Mouse (Mus musculus) forebrain, embryonic 15.5 days (tissue): ENCODE data around the gene Car1. TPM values are rescaled to one million over a fixed set of nuclear protein-coding genes. Genes with fewer than 3 reads are reported as not detected.
"Not testable (repeated sequence)": the region's sequence is repeated elsewhere in the genome, so short reads cannot be mapped to it uniquely, and the experiment has no call there.

ENCODE experiments used
- ATAC-seq: fragments of 200-750 bp; cut with Nextera tagmentation; replicated peaks from 2 replicates; pipeline ENCODE4 v1.8.0; 2017; ENCODE audit warnings: mild to moderate bottlenecking, moderate TSS enrichment, moderate library complexity
- H3K27ac ChIP-seq: fragments of 300-500 bp; sonication (generic); replicated peaks from 2 replicates; pipeline ENCODE4 v1.5.1; 2015; ENCODE audit warnings: mild to moderate bottlenecking, inconsistent platforms
- H3K27me3 ChIP-seq: fragments of 300-500 bp; sonication (generic); 2 replicates; pipeline ENCODE4 v1.6.1; 2015; ENCODE audit warnings: inconsistent platforms
- H3K36me3 ChIP-seq: fragments of 300-500 bp; sonication (generic); 2 replicates; pipeline ENCODE4 v1.6.1; 2015; ENCODE audit warnings: mild to moderate bottlenecking, inconsistent platforms
- H3K4me1 ChIP-seq: fragments of 300-500 bp; sonication (generic); 2 replicates; pipeline ENCODE4 v1.6.1; 2015; ENCODE audit warnings: inconsistent platforms
- H3K4me2 ChIP-seq: fragments of 300-500 bp; sonication (generic); replicated peaks from 2 replicates; pipeline ENCODE4 v1.6.1; 2015; ENCODE audit warnings: mild to moderate bottlenecking, inconsistent platforms
- H3K4me3 ChIP-seq: fragments of 300-500 bp; sonication (generic); 2 replicates; pipeline ENCODE4 v1.5.1; 2015; ENCODE audit warnings: mild to moderate bottlenecking, inconsistent platforms
- H3K9ac ChIP-seq: fragments of 300-500 bp; sonication (generic); replicated peaks from 2 replicates; pipeline ENCODE4 v1.6.1; 2015; ENCODE audit warnings: mild to moderate bottlenecking, inconsistent platforms
- H3K9me3 ChIP-seq: fragments of 300-500 bp; sonication (generic); 2 replicates; pipeline ENCODE4 v1.6.1; 2016; ENCODE audit warnings: inconsistent platforms
- WGBS: fragments of 180-500 bp; shearing (Covaris S2); methylation state at CpG from one replicate; pipeline ENCODE4 v1.1.7; 2015; ENCODE audit warnings: mixed read lengths; 5-methylcytosine and 5-hydroxymethylcytosine counted together
- polyA plus RNA-seq: library from polyadenylated mRNA; unstranded; fragments of >200 nt; fragmentation: Nextera tagmentation; extraction: Ambion mirVana; gene quantifications from 2 replicates; pipeline ENCODE4 v1.2.1, GENCODE M21; 2015

Gene Car1
- polyA plus RNA-seq, 1 experiment from 2014 or later = not detected

- H3K27me3 ChIP-seq = no peaks in the 10 kb centered on the region
- no peak overlapping the region for H3K27ac ChIP-seq
- no peak for ATAC-seq
These were observed 1.5 kb downstream of the Car1 start for GRCm38 (mm10) chr3:14806702-14807101.

GRCm38 (mm10) chr3:14805962-14806361, 2.2 kb downstream of the Car1 start:
- Histone ChIP-seq H3K9ac (no peak overlapping the region), H3K36me3 (no peaks in the 10 kb centered on the region), H3K4me1 (no peaks in the 10 kb centered on the region), H3K27me3 (no peaks in the 10 kb centered on the region), H3K4me2 (no peak overlapping the region), H3K27ac (no peak overlapping the region), H3K4me3 (no peak overlapping the region), H3K9me3 (no peaks in the 10 kb centered on the region)
- WGBS = 93% methylated on average over 3 of the region's 3 CpGs
- no peak for ATAC-seq

More at GRCm38 (mm10) chr3:14806702-14807101, 1.5 kb downstream of the Car1 start:
- H3K9ac ChIP-seq = no peak overlapping the region
- H3K9me3 ChIP-seq = no peaks in the 10 kb centered on the region
- H3K4me3 ChIP-seq = no peak overlapping the region
- no peaks in the 10 kb centered on the region for H3K4me1 ChIP-seq
- H3K36me3 ChIP-seq = no peaks in the 10 kb centered on the region
- no peak overlapping the region for H3K4me2 ChIP-seq

- WGBS = 84% methylated on average over 6 of the region's 6 CpGs
- ATAC-seq = no peak
These were observed 3.3 kb downstream of the Car1 start for GRCm38 (mm10) chr3:14804906-14805305.

GRCm38 (mm10) chr3:14797069-14797468, 11.1 kb downstream of the Car1 start:
- 89% methylated on average over 3 of the region's 3 CpGs for WGBS
- Histone ChIP-seq H3K36me3 (no peaks in the 10 kb centered on the region), H3K4me2 (no peak overlapping the region), H3K4me1 (no peaks in the 10 kb centered on the region), H3K4me3 (no peak overlapping the region), H3K27ac (no peak overlapping the region), H3K27me3 (no peaks in the 10 kb centered on the region), H3K9ac (no peak overlapping the region), H3K9me3 (no peaks in the 10 kb centered on the region)
- ATAC-seq = no peak

More at GRCm38 (mm10) chr3:14804906-14805305, 3.3 kb downstream of the Car1 start:
- Histone ChIP-seq H3K9ac (no peak overlapping the region), H3K27me3 (no peaks in the 10 kb centered on the region), H3K4me3 (no peak overlapping the region), H3K36me3 (no peaks in the 10 kb centered on the region), H3K9me3 (no peaks in the 10 kb centered on the region), H3K27ac (no peak overlapping the region), H3K4me1 (no peaks in the 10 kb centered on the region), H3K4me2 (no peak overlapping the region)

GRCm38 (mm10) chr3:14795292-14796020, 12.7 kb downstream of the Car1 start:
- Histone ChIP-seq H3K4me2 (no peak overlapping the region), H3K27ac (no peak overlapping the region), H3K9ac (no peak overlapping the region), H3K4me1 (no peaks in the 10 kb centered on the region), H3K27me3 (no peaks in the 10 kb centered on the region), H3K9me3 (no peaks in the 10 kb centered on the region), H3K4me3 (no peak overlapping the region), H3K36me3 (no peaks in the 10 kb centered on the region)
- ATAC-seq = no peak
- 91% methylated on average over 4 of the region's 4 CpGs for WGBS

- H3K4me1 ChIP-seq = no peaks in the 10 kb centered on the region
- no peaks in the 10 kb centered on the region for H3K36me3 ChIP-seq
- no peak overlapping the region for H3K9ac ChIP-seq
- no peaks in the 10 kb centered on the region for H3K27me3 ChIP-seq
- no peak for ATAC-seq
- H3K27ac ChIP-seq = no peak overlapping the region
- no peak overlapping the region for H3K4me3 ChIP-seq
- no peak overlapping the region for H3K4me2 ChIP-seq
- no peaks in the 10 kb centered on the region for H3K9me3 ChIP-seq
These were observed 16.1 kb downstream of the Car1 start for GRCm38 (mm10) chr3:14792032-14792431.

- Histone ChIP-seq H3K9ac (no peak overlapping the region), H3K4me1 (no peaks in the 10 kb centered on the region), H3K4me2 (no peak overlapping the region), H3K9me3 (no peaks in the 10 kb centered on the region), H3K36me3 (no peaks in the 10 kb centered on the region), H3K27me3 (no peaks in the 10 kb centered on the region), H3K4me3 (no peak overlapping the region), H3K27ac (no peak overlapping the region)
- WGBS = 80% methylated on average over 1 of the region's 1 CpGs
- no peak for ATAC-seq
These were observed 20.6 kb downstream of the Car1 start for GRCm38 (mm10) chr3:14787607-14788006.

- WGBS = 57% methylated on average over 1 of the region's 1 CpGs
- no peaks in the 10 kb centered on the region for H3K9me3 ChIP-seq
- no peaks in the 10 kb centered on the region for H3K4me1 ChIP-seq
- no peak for ATAC-seq
- H3K4me2 ChIP-seq = no peak overlapping the region
- H3K27me3 ChIP-seq = no peaks in the 10 kb centered on the region
- no peak overlapping the region for H3K27ac ChIP-seq
- no peaks in the 10 kb centered on the region for H3K36me3 ChIP-seq
- no peak overlapping the region for H3K9ac ChIP-seq
- H3K4me3 ChIP-seq = no peak overlapping the region
These were observed 21.0 kb downstream of the Car1 start for GRCm38 (mm10) chr3:14787136-14787535.

- Histone ChIP-seq H3K9ac (no peak overlapping the region), H3K4me1 (no peaks in the 10 kb centered on the region), H3K4me2 (no peak overlapping the region), H3K27me3 (no peaks in the 10 kb centered on the region), H3K36me3 (no peaks in the 10 kb centered on the region), H3K9me3 (no peaks in the 10 kb centered on the region), H3K4me3 (no peak overlapping the region), H3K27ac (no peak overlapping the region)
- 61% methylated on average over 2 of the region's 2 CpGs for WGBS
- ATAC-seq = no peak
These were observed 21.6 kb downstream of the Car1 start for GRCm38 (mm10) chr3:14786551-14787079.

- 86% methylated on average over 2 of the region's 2 CpGs for WGBS
- Histone ChIP-seq H3K36me3 (no peaks in the 10 kb centered on the region), H3K4me2 (no peak overlapping the region)
These were observed 22.8 kb downstream of the Car1 start for GRCm38 (mm10) chr3:14785353-14785752.

GRCm38 (mm10) chr3:14783198-14783597, 25.0 kb downstream of the Car1 start:
- not testable (repeated sequence) for H3K36me3 ChIP-seq, H3K9me3 ChIP-seq, H3K27ac ChIP-seq, H3K4me1 ChIP-seq, H3K9ac ChIP-seq, ATAC-seq, H3K4me3 ChIP-seq, H3K4me2 ChIP-seq, H3K27me3 ChIP-seq
- 89% methylated on average over 5 of the region's 5 CpGs for WGBS

More at GRCm38 (mm10) chr3:14785353-14785752, 22.8 kb downstream of the Car1 start:
- no peak overlapping the region for H3K27ac ChIP-seq
- no peak for ATAC-seq
- no peaks in the 10 kb centered on the region for H3K27me3 ChIP-seq
- H3K9ac ChIP-seq = no peak overlapping the region
- H3K4me1 ChIP-seq = no peaks in the 10 kb centered on the region
- H3K4me3 ChIP-seq = no peak overlapping the region
- no peaks in the 10 kb centered on the region for H3K9me3 ChIP-seq

GRCm38 (mm10) chr3:14782365-14782764, 25.8 kb downstream of the Car1 start:
- H3K27ac ChIP-seq, H3K4me1 ChIP-seq, H3K36me3 ChIP-seq, ATAC-seq, H3K4me2 ChIP-seq, H3K4me3 ChIP-seq, H3K9ac ChIP-seq, H3K9me3 ChIP-seq, H3K27me3 ChIP-seq: not testable (repeated sequence)
- 85% methylated on average over 3 of the region's 3 CpGs for WGBS

GRCm38 (mm10) chr3:14780212-14780611, 28.0 kb downstream of the Car1 start:
- ATAC-seq = no peak
- Histone ChIP-seq H3K4me1 (no peaks in the 10 kb centered on the region), H3K9ac (no peak overlapping the region), H3K4me3 (no peak overlapping the region), H3K27ac (no peak overlapping the region), H3K4me2 (no peak overlapping the region), H3K27me3 (no peaks in the 10 kb centered on the region), H3K36me3 (no peaks in the 10 kb centered on the region), H3K9me3 (no peaks in the 10 kb centered on the region)
- 87% methylated on average over 2 of the region's 2 CpGs for WGBS
